Mouse (Mus musculus): ENCODE measurements around the gene Suox. TPM values are rescaled to one million over a fixed set of nuclear protein-coding genes. Genes with fewer than 3 reads are reported as not detected.
A peak's percentile ranks its signal among the peaks of the same experiment; 100 is the strongest.
"Not testable (repeated sequence)": the region's sequence is repeated elsewhere in the genome, so short reads cannot be mapped to it uniquely, and the experiment has no call there.

Suox gene
- total RNA-seq, 2 experiments from 2014 or later = 12.0 to 13.1 TPM

DNA sequence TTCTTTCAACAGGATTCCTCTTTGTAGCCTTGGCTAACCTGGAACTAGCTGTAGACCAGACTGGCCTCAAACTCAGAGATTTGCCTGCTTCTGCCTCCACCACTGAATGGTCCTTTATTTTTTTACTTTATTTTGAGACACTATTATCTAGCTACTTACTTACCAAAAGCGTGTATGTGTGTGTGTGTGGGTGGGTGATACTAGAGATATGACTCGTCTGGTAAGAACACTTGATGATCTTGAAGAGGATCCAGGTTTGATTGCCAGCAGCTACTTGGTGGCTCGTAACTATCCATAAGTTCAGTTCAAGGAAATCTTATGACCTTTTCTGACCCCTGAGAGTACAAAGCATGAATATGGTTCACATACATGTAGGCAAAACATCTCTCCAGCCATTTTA, 8.6 kb downstream of the Suox start:
- no peak for DNase-seq (ENCODE audit: low spot score in 2 of 2)

DNA sequence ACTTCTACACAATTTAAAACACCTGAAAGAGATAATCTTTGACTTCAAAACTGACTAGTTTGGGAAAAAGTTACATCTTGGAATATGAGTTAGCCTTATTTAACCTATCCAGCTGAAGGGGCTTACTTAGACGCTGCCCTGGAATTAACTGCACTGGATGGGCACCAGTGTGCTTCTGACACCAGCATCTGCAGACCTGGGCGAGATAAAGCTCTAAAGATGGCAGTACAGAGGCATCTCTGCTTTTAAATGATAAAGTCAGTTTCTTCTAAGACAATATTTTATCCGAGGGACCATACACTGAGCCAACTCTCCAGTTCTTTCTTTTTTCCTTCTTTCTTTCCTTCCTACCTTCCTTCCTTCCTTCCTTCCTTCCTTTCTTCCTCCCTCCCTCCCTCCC, 9.1 kb downstream of the Suox start:
- no peak for DNase-seq (ENCODE audit: low spot score in 2 of 2)

GRCm38 (mm10) chr10:128663441-128664220, 10.2 kb downstream of the Suox start:
- no peak for DNase-seq (ENCODE audit: low spot score in 2 of 2)

GRCm38 (mm10) chr10:128662465-128662864, 11.4 kb downstream of the Suox start:
- no peak for DNase-seq (ENCODE audit: low spot score in 2 of 2)

DNA sequence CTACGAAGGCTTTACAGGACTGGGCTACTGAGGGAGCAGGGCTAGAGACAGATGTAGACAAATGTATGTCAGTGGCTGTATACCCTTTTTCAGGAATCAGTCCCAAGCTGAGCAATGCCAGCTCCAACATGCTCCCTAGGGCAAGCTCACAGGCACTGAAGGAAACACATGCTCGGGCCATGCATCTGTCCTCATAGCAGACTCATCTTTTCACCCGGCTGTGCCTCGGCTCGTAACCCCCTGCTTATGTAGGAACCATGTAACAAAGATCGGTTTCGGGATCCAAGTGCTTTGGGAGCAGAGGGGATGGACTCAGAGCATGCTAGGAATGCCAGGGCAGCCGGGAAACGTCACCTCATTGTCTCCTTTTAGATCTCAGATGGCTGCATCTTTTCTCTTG, 14.4 kb downstream of the Suox start:
- DNase-seq (ENCODE audit: low spot score in 2 of 2) = no peak

GRCm38 (mm10) chr10:128657844-128658243, 16.0 kb downstream of the Suox start:
- DNase-seq (ENCODE audit: low spot score in 2 of 2) = no peak

GRCm38 (mm10) chr10:128656731-128657130, 17.1 kb downstream of the Suox start:
- no peak for DNase-seq (ENCODE audit: low spot score in 2 of 2)

GRCm38 (mm10) chr10:128655254-128655653, 18.6 kb downstream of the Suox start:
- no peak for DNase-seq (ENCODE audit: low spot score in 2 of 2)

DNA sequence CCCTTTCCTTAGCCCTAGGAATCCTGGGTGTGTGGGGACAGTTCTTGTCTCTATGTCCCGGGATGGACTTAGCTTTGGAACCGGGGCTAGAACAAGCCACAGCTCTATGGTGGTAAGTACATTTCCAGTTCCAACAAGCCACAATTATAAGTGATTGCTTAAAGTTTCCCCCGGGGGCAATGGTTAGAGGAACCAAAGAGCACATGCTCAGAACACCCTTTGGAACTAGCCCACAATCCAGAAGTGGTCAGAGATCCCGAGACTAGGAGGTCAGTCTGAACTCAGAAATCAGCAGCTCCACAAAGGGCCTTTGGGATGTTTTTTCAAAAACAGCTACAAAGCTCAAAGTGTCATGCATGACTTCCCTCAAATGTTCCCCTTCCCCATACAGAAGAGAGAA, 20.0 kb downstream of the Suox start:
- DNase-seq (ENCODE audit: low spot score in 2 of 2) = no peak

GRCm38 (mm10) chr10:128646139-128647089, 27.5 kb downstream of the Suox start:
- peak in 1 of 2 experiments; percentile 39 for DNase-seq (ENCODE audit: low spot score in 2 of 2)

DNA sequence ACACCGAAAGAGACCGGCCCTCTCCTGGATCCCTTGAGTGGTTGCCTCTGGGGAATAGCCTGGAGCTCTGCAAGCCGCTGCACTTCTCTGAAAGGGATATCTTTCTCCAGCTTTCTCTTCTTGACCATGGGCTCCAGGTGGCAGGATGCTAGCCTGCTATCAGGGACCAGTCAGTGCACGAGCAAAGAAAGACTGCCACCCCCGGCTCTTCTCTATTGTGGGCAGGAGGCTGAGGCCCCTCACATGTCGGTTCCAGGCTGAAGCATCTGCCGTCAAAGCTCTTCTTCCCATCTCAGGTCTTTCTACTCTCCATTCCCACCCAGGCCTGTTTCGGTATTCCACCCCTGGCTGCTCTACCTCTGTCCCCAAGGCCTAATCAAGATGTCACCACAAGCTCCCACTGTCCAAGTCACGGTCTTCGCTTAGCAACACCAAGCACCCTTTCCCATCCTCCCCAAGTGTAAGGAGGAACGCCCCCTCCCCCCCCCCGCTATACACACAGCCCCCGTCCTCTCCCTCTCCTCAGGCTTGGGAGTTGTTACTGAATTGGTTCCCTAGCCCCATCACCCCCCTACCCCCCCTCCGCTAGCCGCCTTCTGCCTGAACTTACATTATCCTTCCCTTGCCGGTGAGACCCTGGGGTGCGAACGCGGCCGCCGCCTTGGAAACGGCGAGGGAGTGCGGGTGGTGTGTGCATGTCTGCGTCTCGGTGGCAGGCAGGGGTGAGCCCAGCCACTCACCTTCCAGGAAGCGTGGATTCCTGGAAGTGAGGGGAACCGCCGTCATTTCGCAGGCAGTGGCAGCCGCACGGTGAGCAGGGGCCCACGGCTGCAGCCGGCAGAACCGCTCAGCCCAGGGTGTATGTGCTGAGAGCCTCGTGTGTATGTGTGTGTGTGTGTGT, 28.5 kb downstream of the Suox start, which contains the start of gene Ikzf4:
Ikzf4 (minus strand) TSS at position 881 of the 901 bp plus-strand sequence.
- peak in 1 of 2 experiments; percentile 33 for DNase-seq (ENCODE audit: low spot score in 2 of 2)

GRCm38 (mm10) chr10:128642749-128643148, 31.1 kb downstream of the Suox start:
- no peak for DNase-seq (ENCODE audit: low spot score in 2 of 2)

GRCm38 (mm10) chr10:128641871-128642270, 32.0 kb downstream of the Suox start:
- DNase-seq (ENCODE audit: low spot score in 2 of 2) = no peak

DNA sequence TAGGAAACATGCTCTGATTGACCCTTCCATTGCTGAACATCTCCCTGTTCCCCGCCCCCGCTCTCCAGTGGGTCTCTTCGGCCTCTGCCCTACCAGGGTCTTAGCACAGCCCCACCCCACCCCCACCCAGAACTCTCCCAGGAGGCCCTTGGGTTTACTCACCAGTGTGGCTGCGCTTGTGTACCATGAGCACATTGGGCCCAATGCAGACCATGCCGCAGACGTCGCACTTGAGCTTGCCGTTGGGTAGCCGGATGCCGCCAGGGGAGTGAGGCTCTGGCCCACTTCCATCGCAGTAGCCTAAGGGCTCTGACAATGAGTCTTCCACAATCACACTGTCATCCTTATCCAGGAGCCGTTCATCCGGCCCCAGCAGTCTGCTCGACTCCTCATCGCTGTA, 33.0 kb downstream of the Suox start:
- no peak for DNase-seq (ENCODE audit: low spot score in 2 of 2)

DNA sequence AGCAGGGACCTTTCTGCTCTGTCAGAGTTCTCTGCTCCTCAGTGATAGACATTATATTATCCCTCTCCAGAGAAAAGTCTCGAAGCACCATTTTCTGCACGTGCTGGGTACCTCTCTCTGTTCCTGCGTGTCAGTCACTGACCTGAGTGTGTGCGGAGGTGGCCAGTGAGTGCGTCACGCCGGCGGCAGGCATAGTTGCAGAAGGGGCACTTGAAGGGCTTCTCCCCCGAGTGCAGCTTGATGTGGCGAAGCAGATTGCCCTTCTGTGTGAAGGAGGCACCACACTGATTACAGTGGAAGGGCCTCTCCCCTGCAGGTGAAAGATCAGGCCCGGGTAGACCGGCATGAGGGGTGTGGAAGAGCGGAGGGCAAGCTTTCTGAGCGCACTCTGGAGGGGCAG, 33.9 kb downstream of the Suox start:
- DNase-seq (ENCODE audit: low spot score in 2 of 2) = no peak

GRCm38 (mm10) chr10:128637011-128637410, 36.9 kb downstream of the Suox start:
- no peak for DNase-seq (ENCODE audit: low spot score in 2 of 2)

DNA sequence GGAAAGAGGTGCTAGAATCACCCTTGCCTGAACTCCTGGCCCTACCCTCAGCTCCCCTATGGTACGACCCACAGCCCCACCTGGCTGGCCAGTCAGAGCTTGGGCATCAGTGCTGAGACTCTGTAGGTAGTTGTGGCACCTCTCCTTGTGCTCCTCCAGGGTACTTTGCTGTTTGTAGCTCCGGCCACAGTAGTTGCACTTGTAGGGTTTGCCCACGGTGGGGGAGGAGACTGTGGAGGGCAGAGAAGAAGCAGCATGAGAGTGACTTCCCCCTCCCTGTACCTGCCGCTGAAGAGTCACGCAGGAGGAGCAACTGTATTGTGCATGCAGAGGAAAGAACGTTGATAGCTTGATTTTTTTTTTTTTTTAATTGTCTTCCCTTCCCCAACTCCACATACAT, 37.3 kb downstream of the Suox start:
- no peak for DNase-seq (ENCODE audit: low spot score in 2 of 2)

DNA sequence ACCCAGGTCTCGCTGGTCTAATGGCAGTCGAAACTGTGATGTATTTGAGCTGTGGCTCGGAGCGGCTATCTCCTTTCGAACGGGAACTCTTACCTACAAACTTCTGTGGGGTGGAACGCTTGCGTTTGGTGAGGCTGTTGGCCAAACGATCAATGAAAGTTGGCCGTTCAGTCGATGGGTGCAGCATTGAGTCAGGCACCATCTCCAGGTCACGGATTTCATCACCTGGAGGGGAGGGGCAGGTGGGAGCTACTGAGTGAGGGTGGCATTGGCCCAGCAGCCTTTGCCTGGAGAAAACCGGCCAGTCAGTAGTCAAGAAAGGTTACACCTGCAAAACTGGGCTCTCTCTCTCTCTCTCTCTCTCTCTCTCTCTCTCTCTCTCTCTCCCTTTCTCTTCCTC, 38.2 kb downstream of the Suox start:
- DNase-seq (ENCODE audit: low spot score in 2 of 2) = no peak

GRCm38 (mm10) chr10:128631571-128631970, 42.3 kb downstream of the Suox start:
- no peak for DNase-seq (ENCODE audit: low spot score in 2 of 2)

- not testable (repeated sequence) for DNase-seq (ENCODE audit: low spot score in 2 of 2)
These were observed 43.6 kb downstream of the Suox start for GRCm38 (mm10) chr10:128630306-128630705.

- DNase-seq (ENCODE audit: low spot score in 2 of 2) = no peak
These were observed 44.1 kb downstream of the Suox start for GRCm38 (mm10) chr10:128629746-128630145.
